8 mouse cellular contexts compared by ENCODE assay signal in the genomic region with DNA sequence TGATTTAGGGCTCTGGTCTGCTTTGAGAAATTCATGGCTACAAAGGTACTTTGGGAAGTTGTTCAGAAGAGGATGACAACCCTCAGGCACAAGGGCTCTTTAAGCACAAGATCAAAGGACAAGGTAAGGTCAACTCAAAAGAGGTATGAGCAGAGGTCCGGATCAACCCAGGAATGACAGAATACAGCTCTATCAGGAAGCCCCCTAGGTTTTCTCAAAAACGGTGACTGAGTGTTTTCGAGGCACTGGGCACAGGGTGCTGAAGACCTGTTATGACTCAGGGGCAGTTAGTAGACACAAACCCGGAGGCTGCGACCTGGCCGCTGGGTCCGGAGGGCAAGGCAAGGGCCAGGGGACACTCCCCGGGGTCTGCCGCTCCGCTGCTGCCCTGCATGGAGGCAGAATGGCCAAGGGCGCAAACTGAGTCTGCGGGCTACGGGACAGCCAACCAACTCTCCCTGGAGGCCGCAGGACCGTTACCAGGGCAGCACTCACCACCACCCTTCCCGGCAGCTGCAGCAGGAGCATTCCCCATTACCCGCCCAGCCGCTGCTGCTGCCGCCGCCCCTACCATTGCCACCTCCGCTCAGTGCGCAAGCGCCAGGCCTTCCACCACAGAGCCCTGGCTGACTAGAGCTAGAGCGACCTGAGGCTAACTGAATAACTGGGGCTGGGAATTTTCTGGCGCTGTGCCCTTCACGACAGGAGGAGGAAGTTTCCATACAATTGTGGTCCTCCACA. TPM values are rescaled to one million over a fixed set of nuclear protein-coding genes. Genes with fewer than 3 reads are reported as not detected.
DNase-seq lines count a peak whose midpoint lies in the region; ATAC-seq lines count a peak whose summit lies in the region.

No protein-coding gene starts in this region.

- H3K4me2 ChIP-seq in embryonic facial prominence, embryonic 12.5 days (replicated peaks): peak overlapping the region; percentile 88
- H3K4me2 ChIP-seq in midbrain, embryonic 12.5 days (replicated peaks): peak overlapping the region; percentile 76

- no peaks in the 10 kb centered on the region for H3K27me3 ChIP-seq in embryonic facial prominence, embryonic 12.5 days
- no peaks in the 10 kb centered on the region for H3K27me3 ChIP-seq in midbrain, embryonic 12.5 days

- peak; percentile 92 for DNase-seq in brain, adult 2 months (ENCODE audit: low read depth, low spot score)
- peak; percentile 98 for DNase-seq in heart, adult 11 months
- DNase-seq in kidney, adult 11 months: peak; percentile 86
- DNase-seq in left cerebral cortex, postnatal 4 days: peak; percentile 89
- peak; percentile 27 to 70 for DNase-seq in spleen, postnatal 10 days (ENCODE audit: low spot score in 2 of 2)

- H3K9me3 ChIP-seq in embryonic facial prominence, embryonic 12.5 days: no peaks in the 10 kb centered on the region
- H3K9me3 ChIP-seq in midbrain, embryonic 12.5 days: no peaks in the 10 kb centered on the region

- intact Hi-C loops in left cerebral cortex, postnatal 4 days (cut with DNase I): no loop called here

- WGBS in embryonic facial prominence, embryonic 12.5 days: 7% methylated on average over 26 of the region's 26 CpGs
- WGBS in midbrain, embryonic 12.5 days: 8% methylated on average over 26 of the region's 26 CpGs

- H3K36me3 ChIP-seq in embryonic facial prominence, embryonic 12.5 days: peaks cover 12% of the 10 kb centered on the region; the same call in 1 of the 2 replicates
- H3K36me3 ChIP-seq in midbrain, embryonic 12.5 days: peaks cover 13% of the 10 kb centered on the region; the same call in 1 of the 2 replicates

- peak overlapping the region; percentile 47 for H3K4me3 ChIP-seq in embryonic facial prominence, embryonic 12.5 days
- H3K4me3 ChIP-seq in midbrain, embryonic 12.5 days: peak overlapping the region; percentile 51

- ATAC-seq in embryonic facial prominence, embryonic 12.5 days (ENCODE audit: insufficient number of reproducible peaks, insufficient read depth, low FRiP score, low TSS enrichment): peak; percentile 95
- peak; percentile 94 for ATAC-seq in midbrain, embryonic 12.5 days (ENCODE audit: low FRiP score, low read depth)
- ATAC-seq in activated CD4-positive, CD25-positive, alpha-beta regulatory T cell, adult 4 months: no peak

- peak overlapping the region; percentile 71 for H3K9ac ChIP-seq in embryonic facial prominence, embryonic 12.5 days
- H3K9ac ChIP-seq in midbrain, embryonic 12.5 days (replicated peaks): peak overlapping the region; percentile 58

- H3K27ac ChIP-seq in embryonic facial prominence, embryonic 12.5 days: no peak overlapping the region
- H3K27ac ChIP-seq in midbrain, embryonic 12.5 days (replicated peaks): no peak overlapping the region

- no peaks in the 10 kb centered on the region for H3K4me1 ChIP-seq in embryonic facial prominence, embryonic 12.5 days
- H3K4me1 ChIP-seq in midbrain, embryonic 12.5 days: peaks cover 5% of the 10 kb centered on the region; the same call in 1 of the 2 replicates

RNA-seq across cellular contexts. Expression of gene Tbccd1, which starts 13.2 kb away (rescaled TPM):
- 33.8 and 35.2 TPM in 2 replicates for polyA plus RNA-seq in embryonic facial prominence, embryonic 12.5 days (2016; fragmentation: Nextera tagmentation; extraction: Ambion mirVana)
- total RNA-seq in left cerebral cortex, postnatal 4 days (2021): 10 to 100 TPM; 10.9 to 11.8 TPM
- 31.4 and 34.0 TPM in 2 replicates for polyA plus RNA-seq in midbrain, embryonic 12.5 days (2016; fragmentation: Nextera tagmentation; extraction: Ambion mirVana)
- 10 to 100 TPM; 16.5 to 18.6 TPM for polyA plus RNA-seq in activated CD4-positive, CD25-positive, alpha-beta regulatory T cell, adult 4 months (2017; shearing (Covaris generic))

RNA-seq across cellular contexts. Expression of gene Dnajb11, which starts 13.4 kb away (rescaled TPM):
- 97.9 and 102 TPM in 2 replicates for polyA plus RNA-seq in embryonic facial prominence, embryonic 12.5 days (2016; fragmentation: Nextera tagmentation; extraction: Ambion mirVana)
- total RNA-seq in left cerebral cortex, postnatal 4 days (2021): 10 to 100 TPM; 59.3 to 61.4 TPM
- polyA plus RNA-seq in midbrain, embryonic 12.5 days (2016; fragmentation: Nextera tagmentation; extraction: Ambion mirVana): 93.1 and 94.1 TPM in 2 replicates
- polyA plus RNA-seq in activated CD4-positive, CD25-positive, alpha-beta regulatory T cell, adult 4 months (2017; shearing (Covaris generic)): 10 to 100 TPM; 52.9 to 66.2 TPM

RNA-seq across cellular contexts. Expression of gene Crygs, which starts 32.9 kb away (rescaled TPM):
- 0.62 and 0.88 TPM in 2 replicates for polyA plus RNA-seq in embryonic facial prominence, embryonic 12.5 days (2016; fragmentation: Nextera tagmentation; extraction: Ambion mirVana)
- not detected for total RNA-seq in left cerebral cortex, postnatal 4 days (2021)
- polyA plus RNA-seq in midbrain, embryonic 12.5 days (2016; fragmentation: Nextera tagmentation; extraction: Ambion mirVana): not detected in 2 replicates
- polyA plus RNA-seq in activated CD4-positive, CD25-positive, alpha-beta regulatory T cell, adult 4 months (2017; shearing (Covaris generic)): not detected

RNA-seq across cellular contexts. Expression of gene Ahsg, which starts 46.8 kb away (rescaled TPM):
- not detected in 2 replicates for polyA plus RNA-seq in embryonic facial prominence, embryonic 12.5 days (2016; fragmentation: Nextera tagmentation; extraction: Ambion mirVana)
- total RNA-seq in left cerebral cortex, postnatal 4 days (2021): not detected
- not detected in 2 replicates for polyA plus RNA-seq in midbrain, embryonic 12.5 days (2016; fragmentation: Nextera tagmentation; extraction: Ambion mirVana)
- polyA plus RNA-seq in activated CD4-positive, CD25-positive, alpha-beta regulatory T cell, adult 4 months (2017; shearing (Covaris generic)): not detected
